Mouse (Mus musculus) forebrain, embryonic 12.5 days (tissue): Measurements from ENCODE around the gene Scd3. TPM values are rescaled to one million over a fixed set of nuclear protein-coding genes. Genes with fewer than 3 reads are reported as not detected.
"Not testable (repeated sequence)": the region's sequence is repeated elsewhere in the genome, so short reads cannot be mapped to it uniquely, and the experiment has no call there.

ENCODE experiments used
- ATAC-seq: fragments of 200-750 bp; cut with Nextera tagmentation; 2 replicates; pipeline ENCODE4 v1.8.0; 2017; ENCODE audit warnings: moderate TSS enrichment; ENCODE audit not compliant: low FRiP score
- H3K27ac ChIP-seq: fragments of 300-500 bp; sonication (generic); 2 replicates; pipeline ENCODE4 v1.5.1; 2016; ENCODE audit warnings: mild to moderate bottlenecking
- H3K27me3 ChIP-seq: fragments of 300-500 bp; sonication (generic); 2 replicates; pipeline ENCODE4 v1.6.1; 2016; ENCODE audit warnings: mild to moderate bottlenecking
- H3K36me3 ChIP-seq: fragments of 300-500 bp; sonication (generic); replicated peaks from 2 replicates; pipeline ENCODE4 v1.6.1; 2016; ENCODE audit warnings: mild to moderate bottlenecking
- H3K4me1 ChIP-seq: fragments of 300-500 bp; sonication (generic); 2 replicates; pipeline ENCODE4 v1.6.1; 2016
- H3K4me2 ChIP-seq: fragments of 300-500 bp; sonication (generic); 2 replicates; pipeline ENCODE4 v1.6.1; 2016; ENCODE audit warnings: mild to moderate bottlenecking, moderate library complexity
- H3K4me3 ChIP-seq: fragments of 300-500 bp; sonication (generic); replicated peaks from 2 replicates; pipeline ENCODE4 v1.5.1; 2016; ENCODE audit warnings: mild to moderate bottlenecking
- H3K9ac ChIP-seq: fragments of 300-500 bp; sonication (generic); 2 replicates; pipeline ENCODE4 v1.6.1; 2016; ENCODE audit warnings: mild to moderate bottlenecking
- H3K9me3 ChIP-seq: fragments of 300-500 bp; sonication (generic); 2 replicates; pipeline ENCODE4 v1.6.1; 2016
- WGBS: fragments of 180-500 bp; shearing (Covaris S2); methylation state at CpG from one replicate; pipeline ENCODE4 v1.1.7; 2016; 5-methylcytosine and 5-hydroxymethylcytosine counted together
- polyA plus RNA-seq: library from polyadenylated mRNA; unstranded; fragments of >200 nt; fragmentation: Nextera tagmentation; extraction: Ambion mirVana; gene quantifications from 2 replicates; pipeline ENCODE4 v1.2.1, GENCODE M21; 2016

Gene Scd3
- polyA plus RNA-seq, 1 experiment from 2014 or later, result 0.77 TPM

DNA sequence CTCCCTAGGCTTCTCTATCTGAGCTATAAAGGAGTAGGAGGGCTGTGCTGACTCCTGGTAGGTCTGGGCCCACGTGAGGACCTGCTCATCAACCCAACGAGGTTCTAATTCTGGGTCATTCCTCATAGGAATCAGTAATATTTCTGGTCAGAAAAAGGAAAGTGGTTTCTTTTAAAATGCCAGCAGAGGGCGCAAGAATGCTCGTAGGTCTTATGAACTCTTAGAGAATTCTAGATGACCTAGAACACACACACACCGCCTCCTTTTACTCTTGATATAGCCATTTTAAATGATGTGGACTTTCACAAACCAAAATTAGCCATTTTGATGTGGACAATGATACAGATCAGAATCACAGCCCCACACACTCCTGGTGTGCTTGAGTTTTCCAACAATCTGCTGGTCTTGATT is 42.7 kb downstream of the Scd3 start:
- H3K4me1 ChIP-seq, result peaks cover 30% of the 10 kb centered on the region
- H3K9ac ChIP-seq, result no peak overlapping the region
- H3K4me2 ChIP-seq, result peak overlapping the region; percentile 58
- no peak overlapping the region for H3K27ac ChIP-seq
- H3K4me3 ChIP-seq, result no peak overlapping the region
- ATAC-seq, result no peak
- WGBS, result 9% methylated on average over 5 of the region's 5 CpGs
- no peaks in the 10 kb centered on the region for H3K36me3 ChIP-seq
- H3K9me3 ChIP-seq, result no peaks in the 10 kb centered on the region
- H3K27me3 ChIP-seq, result no peaks in the 10 kb centered on the region

DNA sequence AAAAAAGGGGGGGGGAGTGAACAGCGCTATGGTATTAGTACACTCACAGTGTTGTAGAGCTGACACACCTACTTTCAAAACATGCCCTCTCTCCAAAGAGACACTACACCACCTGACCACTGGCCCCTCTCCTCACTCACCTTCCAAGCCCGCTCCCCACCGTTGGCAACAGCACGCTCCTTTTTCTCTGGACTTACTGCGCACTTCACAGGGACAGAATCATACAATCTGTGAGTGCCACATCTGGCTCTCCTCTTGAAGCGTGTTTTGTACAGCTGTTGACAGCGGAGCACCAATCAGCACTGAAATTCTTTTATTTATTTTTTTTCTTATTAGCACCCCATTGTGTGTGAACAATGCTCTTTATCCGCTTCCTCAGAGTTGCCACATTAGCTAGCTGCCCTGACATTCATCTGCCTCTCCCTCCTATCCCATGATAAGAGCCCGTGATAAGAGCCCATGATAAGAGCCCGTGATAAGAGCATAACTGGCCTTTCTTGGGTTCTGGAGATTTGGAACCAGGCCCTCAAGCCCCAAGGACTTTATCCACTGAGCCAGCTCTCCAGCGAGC is 43.4 kb downstream of the Scd3 start:
- Histone ChIP-seq H3K4me1 (peaks cover 30% of the 10 kb centered on the region), H3K27ac (no peak overlapping the region), H3K9me3 (no peaks in the 10 kb centered on the region), H3K4me2 (peak overlapping the region; percentile 58), H3K4me3 (0 out of 2 replicates have a peak overlapping the region, but pooled peaks have one; percentile 10), H3K36me3 (no peaks in the 10 kb centered on the region), H3K27me3 (no peaks in the 10 kb centered on the region), H3K9ac (no peak overlapping the region)
- no peak for ATAC-seq
- 27% methylated on average over 11 of the region's 11 CpGs for WGBS

DNA sequence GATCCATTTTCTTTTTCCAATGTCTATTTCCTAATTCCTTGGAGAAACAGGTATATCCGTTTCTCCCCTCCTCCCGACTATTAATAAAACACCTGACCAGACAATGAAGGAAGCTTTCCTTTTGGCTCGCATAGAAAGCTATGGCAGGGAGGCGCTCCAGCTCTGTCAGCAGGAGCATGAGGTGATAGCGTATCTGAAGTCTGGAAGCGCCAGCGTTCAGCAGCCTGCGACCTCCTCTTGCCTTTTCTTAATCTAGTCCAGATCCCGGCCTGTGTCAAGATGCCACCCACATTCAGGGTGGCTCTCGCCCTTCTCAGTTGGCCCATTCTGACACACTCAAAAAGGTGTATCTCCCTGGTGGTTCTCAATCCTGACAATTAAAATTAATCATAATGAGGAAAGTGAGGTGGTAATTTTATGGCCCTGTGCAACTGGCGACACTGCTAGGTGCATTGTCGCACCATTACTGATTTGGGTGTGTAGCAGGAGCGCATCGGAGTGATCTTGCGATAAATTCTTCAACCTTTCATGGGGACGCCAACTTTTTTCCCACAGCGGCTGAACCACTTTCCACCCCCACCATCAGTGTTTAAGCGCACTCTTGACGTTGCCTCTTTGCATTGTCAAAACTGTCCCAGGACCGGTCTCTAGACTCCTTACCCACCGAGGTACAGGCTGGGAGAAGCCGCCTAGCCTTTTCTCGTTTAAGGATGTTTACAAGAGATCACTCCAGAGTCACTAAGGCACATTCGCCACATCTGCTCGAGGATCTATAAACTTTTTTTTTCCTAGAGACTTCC is 44.4 kb downstream of the Scd3 start:
- peak; percentile 53; the same call in 1 of the 2 replicates for ATAC-seq
- H3K27ac ChIP-seq, result peak overlapping the region; percentile 90
- WGBS, result 3% methylated on average over 25 of the region's 25 CpGs

DNA sequence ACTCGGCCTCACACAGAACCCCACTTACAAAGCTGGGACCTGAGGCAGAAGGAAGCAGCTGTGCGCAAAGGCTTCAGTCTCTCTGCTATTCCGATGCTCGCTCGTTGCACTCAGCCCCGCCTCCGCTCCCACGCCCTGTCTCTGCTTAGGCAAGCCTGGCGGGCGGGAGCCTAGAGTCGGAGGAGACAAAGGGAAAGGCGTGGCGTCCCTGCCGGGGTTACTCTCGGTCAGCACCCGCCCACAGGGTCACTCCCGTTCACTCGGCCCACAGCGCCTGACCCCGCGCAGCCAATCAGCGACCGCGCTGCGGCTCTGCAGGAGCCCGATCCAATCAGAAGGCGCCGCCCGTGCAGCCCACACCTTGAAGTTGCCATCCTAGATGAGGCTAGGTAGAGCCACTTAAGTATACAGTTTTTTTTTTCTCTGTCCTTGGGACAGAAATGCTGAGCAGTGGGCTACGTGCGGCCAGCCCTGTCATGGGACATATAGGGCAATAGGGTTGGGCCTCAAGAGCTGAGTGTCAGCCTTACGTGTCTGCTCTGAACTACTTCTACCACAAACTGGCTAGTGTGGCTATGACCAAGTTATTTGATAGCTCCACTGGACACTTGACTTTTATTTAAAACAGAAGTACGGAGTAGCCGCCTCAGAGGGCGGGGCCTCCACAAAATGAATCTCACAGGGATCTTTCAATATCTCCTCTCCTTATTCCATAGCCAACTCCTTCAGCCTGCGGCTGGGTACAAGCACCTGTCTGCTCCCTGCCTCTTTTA is 45.2 kb downstream of the Scd3 start:
- no peaks in the 10 kb centered on the region for H3K36me3 ChIP-seq
- H3K27ac ChIP-seq, result peak overlapping the region; percentile 90
- H3K4me2 ChIP-seq, result peak overlapping the region; percentile 58
- peaks cover 30% of the 10 kb centered on the region for H3K4me1 ChIP-seq
- H3K4me3 ChIP-seq, result peak overlapping the region; percentile 42
- WGBS, result 2% methylated on average over 36 of the region's 36 CpGs
- H3K9me3 ChIP-seq, result no peaks in the 10 kb centered on the region
- peak; percentile 99 for ATAC-seq
- H3K27me3 ChIP-seq, result no peaks in the 10 kb centered on the region
- peak overlapping the region; percentile 56 for H3K9ac ChIP-seq

More for the DNA sequence above, 44.4 kb downstream of the Scd3 start:
- Histone ChIP-seq H3K4me1 (peaks cover 30% of the 10 kb centered on the region), H3K9ac (peak overlapping the region; percentile 56), H3K27me3 (no peaks in the 10 kb centered on the region), H3K4me2 (peak overlapping the region; percentile 58), H3K9me3 (no peaks in the 10 kb centered on the region), H3K36me3 (no peaks in the 10 kb centered on the region), H3K4me3 (peak overlapping the region; percentile 42)

DNA sequence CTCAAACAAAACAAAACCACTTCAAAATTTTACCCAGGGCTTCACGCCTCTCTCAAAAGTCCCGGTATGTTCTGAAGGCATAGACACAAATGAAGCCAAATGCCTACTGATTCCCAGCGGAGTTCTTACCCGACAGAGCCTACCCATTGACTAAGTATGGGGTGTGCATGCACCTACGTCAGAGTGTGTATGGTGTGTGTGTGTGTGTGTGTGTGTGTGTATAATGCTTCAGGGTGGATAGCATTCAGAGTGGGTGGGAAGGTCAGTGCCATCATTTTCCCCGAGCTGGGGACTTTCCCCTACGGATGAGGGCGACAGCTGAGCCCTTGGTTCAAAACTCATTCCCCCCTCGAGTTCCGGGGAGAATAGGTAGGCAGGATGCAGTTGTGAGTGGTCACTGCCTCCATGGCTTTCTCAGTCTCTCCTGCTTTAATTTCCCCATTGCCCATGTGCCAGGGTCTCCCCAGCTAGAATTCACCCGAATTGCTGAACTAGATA is 45.8 kb downstream of the Scd3 start:
- 69% methylated on average over 11 of the region's 11 CpGs for WGBS
- Histone ChIP-seq H3K9me3 (no peaks in the 10 kb centered on the region), H3K36me3 (no peaks in the 10 kb centered on the region), H3K4me2 (no peak overlapping the region), H3K27ac (peak overlapping the region; percentile 90), H3K9ac (peak overlapping the region; percentile 1; the same call in 1 of the 2 replicates), H3K27me3 (no peaks in the 10 kb centered on the region), H3K4me3 (no peak overlapping the region), H3K4me1 (peaks cover 30% of the 10 kb centered on the region)
- no peak for ATAC-seq

DNA sequence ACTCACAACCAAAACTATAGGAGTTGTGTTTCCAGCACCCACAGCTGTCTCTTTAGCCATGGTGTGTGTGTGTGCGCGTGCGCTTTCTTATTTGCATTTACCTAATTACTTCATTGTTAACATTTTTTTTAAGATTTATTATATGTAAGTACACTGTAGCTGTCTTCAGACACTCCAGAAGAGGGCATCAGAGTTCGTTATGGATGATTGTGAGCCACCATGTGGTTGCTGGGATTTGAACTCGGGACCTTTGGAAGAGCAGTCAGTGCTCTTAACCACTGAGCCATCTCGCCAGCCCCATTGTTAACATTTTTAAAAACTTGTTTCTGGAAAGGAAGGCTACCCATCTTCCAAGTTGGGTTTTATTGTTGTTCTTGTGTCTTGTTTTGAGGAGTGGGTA is 48.1 kb downstream of the Scd3 start:
- H3K27ac ChIP-seq, H3K9me3 ChIP-seq, H3K9ac ChIP-seq, ATAC-seq, H3K36me3 ChIP-seq, H3K4me3 ChIP-seq, H3K27me3 ChIP-seq, H3K4me2 ChIP-seq: not testable (repeated sequence)
- 94% methylated on average over 6 of the region's 6 CpGs for WGBS
- H3K4me1 ChIP-seq, result peaks cover 27% of the 10 kb centered on the region

DNA sequence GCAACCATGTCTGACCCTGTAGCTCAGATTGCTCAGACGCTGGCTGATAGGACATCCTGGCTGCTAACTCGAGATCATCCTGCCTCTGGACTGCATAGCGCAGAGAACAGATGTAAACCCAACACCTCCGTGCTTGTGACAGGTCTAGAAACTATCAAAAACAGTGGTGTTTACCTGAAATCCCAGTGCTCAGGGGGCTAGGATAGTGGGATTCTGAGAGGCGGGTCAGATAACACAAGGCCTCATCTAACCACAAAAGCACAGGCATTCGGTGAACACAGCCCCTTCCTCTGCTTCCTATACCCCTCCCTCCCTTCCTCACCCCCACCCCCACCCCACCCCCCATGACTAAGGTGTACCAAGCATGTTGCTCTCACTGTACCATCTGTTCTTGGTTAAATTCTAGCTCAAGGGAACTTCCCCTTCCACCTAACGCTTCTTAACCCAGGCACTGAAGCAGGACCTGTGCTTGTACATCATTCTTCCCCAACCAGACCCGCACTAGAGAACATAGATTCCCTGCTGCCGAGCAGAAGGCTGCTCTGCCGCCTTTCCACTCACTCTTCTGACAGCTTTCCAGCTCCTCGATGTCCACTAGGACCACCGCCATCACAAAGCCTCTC is 49.0 kb downstream of the Scd3 start:
- ATAC-seq, result no peak
- no peak overlapping the region for H3K27ac ChIP-seq
- WGBS, result 72% methylated on average over 12 of the region's 12 CpGs

DNA sequence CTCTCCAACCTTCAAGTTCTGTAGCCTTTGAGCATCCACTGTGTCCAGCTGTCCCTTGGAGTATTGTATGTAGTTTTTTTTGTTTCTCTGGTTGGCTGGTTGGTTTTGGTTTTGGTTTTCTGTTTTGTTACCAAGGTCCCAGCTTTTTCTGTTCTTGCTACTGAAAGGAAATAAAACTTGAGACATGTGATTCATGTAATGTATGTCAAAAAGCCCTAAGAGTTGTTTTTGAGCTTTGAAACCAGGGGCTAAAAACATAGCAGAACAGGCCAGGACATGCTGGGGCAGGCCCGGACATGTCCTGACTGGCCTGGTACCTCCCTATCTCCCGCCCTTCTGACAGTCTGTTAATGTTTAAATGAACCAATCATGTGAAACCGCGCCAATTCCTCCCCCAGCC is 51.0 kb downstream of the Scd3 start:
- not testable (repeated sequence) for H3K4me3 ChIP-seq, H3K27ac ChIP-seq, H3K27me3 ChIP-seq, H3K4me2 ChIP-seq, ATAC-seq, H3K9me3 ChIP-seq, H3K9ac ChIP-seq, H3K4me1 ChIP-seq, H3K36me3 ChIP-seq
- WGBS, result 83% methylated on average over 4 of the region's 4 CpGs

More for the DNA sequence above, 49.0 kb downstream of the Scd3 start:
- Histone ChIP-seq H3K4me1 (peaks cover 18% of the 10 kb centered on the region), H3K4me2 (no peak overlapping the region), H3K9ac (no peak overlapping the region), H3K4me3 (no peak overlapping the region), H3K9me3 (no peaks in the 10 kb centered on the region), H3K36me3 (no peaks in the 10 kb centered on the region), H3K27me3 (no peaks in the 10 kb centered on the region)

DNA sequence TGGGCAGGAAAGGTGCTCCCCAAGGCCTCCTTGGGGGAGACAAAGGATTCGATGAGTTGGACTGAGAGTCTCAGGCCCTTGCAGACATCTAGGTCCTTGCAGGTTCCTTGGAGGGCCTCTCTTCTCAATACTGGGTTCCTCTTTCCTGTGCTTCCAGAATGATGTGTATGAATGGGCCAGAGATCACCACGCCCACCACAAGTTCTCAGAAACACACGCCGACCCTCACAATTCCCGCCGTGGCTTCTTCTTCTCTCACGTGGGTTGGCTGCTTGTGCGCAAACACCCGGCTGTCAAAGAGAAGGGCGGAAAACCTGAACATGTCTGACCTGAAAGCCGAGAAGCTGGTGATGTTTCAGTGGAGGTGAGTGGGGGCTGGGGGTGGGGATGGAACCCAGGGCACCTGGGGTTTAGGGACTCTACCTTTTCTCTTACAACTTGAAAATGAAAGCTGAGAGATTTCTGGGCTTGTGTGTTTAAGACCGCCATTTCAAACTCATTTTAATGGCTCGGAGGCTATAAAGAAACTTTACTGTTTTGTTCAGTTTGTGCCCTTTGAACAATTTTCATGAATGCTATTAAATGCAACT is 54.4 kb downstream of the Scd3 start:
- ATAC-seq, result no peak
- H3K4me1 ChIP-seq, result no peaks in the 10 kb centered on the region
- H3K4me3 ChIP-seq, result no peak overlapping the region
- H3K4me2 ChIP-seq, result no peak overlapping the region
- H3K9ac ChIP-seq, result no peak overlapping the region
- no peaks in the 10 kb centered on the region for H3K36me3 ChIP-seq
- WGBS, result 89% methylated on average over 13 of the region's 13 CpGs
- no peaks in the 10 kb centered on the region for H3K9me3 ChIP-seq
- no peaks in the 10 kb centered on the region for H3K27me3 ChIP-seq
- H3K27ac ChIP-seq, result no peak overlapping the region

DNA sequence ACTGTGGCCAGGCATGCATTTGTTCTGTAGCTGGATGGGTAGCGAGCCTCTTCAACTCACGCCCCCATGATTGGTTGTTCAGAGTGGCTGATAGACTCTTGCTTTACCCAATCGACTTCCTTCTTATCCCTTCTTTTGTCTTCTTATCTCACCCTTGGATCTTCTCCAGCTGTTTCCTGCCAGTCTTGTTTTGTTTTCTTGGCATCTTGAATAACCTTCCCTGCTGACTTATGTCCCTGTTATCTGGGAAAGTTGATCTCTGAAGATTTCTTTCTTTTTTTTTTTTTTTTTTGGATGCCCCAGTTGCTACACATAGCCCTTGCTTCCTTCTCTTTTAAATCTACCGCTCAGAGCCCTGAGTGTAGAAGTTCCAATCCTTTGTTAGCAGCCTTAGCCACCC is 56.4 kb downstream of the Scd3 start:
- Histone ChIP-seq H3K4me3 (no peak overlapping the region), H3K27ac (no peak overlapping the region), H3K9ac (no peak overlapping the region), H3K4me2 (no peak overlapping the region), H3K9me3 (no peaks in the 10 kb centered on the region), H3K4me1 (no peaks in the 10 kb centered on the region), H3K27me3 (no peaks in the 10 kb centered on the region), H3K36me3 (no peaks in the 10 kb centered on the region)
- no peak for ATAC-seq
- 68% methylated on average over 4 of the region's 4 CpGs for WGBS

DNA sequence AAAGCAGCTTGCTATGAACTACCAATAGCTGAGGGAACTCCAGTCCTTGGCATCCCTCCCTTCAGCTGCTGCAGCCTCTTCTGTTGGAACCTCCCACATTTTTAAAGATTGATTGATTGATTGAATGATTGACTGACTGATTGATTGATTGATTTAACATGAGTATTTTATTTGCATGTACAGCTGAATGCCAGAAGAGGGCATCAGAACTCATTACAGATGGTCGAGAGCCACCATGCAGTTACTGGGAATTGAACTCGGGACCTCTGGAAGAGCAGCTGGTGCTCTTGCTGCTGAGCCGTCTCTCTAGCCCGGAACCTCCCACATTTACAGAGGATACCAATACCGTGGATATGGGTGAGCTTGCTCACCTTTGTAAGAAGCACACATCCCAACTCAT is 57.4 kb downstream of the Scd3 start:
- 0 out of 2 replicates have a peak, but pooled peaks cover 5% of the 10 kb centered on the region for H3K4me1 ChIP-seq
- H3K27me3 ChIP-seq, result no peaks in the 10 kb centered on the region
- WGBS, result 81% methylated on average over 5 of the region's 5 CpGs
- no peak overlapping the region for H3K4me2 ChIP-seq
- no peak overlapping the region for H3K27ac ChIP-seq
- H3K36me3 ChIP-seq, result no peaks in the 10 kb centered on the region
- ATAC-seq, result no peak
- no peaks in the 10 kb centered on the region for H3K9me3 ChIP-seq
- no peak overlapping the region for H3K4me3 ChIP-seq
- no peak overlapping the region for H3K9ac ChIP-seq

DNA sequence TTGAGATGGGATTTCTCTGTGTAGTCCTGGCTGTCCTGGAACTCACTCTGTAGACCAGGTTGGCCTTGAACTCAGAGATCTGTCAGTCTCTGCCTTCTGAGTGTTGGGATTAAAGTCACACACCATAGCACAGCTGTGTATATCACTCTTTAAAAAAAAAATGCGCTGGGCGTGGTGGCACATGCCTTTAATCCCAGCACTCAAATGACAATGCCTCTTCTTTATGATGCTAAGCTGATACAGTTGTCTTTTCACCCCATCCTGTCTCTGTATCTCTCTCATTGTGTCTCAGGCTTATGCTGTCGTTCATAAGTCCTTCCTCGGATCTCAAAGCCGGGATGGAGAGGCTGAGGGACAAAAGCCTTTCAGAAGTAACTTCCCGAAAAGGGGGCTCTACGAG is 58.7 kb downstream of the Scd3 start:
- Histone ChIP-seq H3K9me3 (no peaks in the 10 kb centered on the region), H3K4me3 (no peak overlapping the region), H3K9ac (no peak overlapping the region), H3K27me3 (no peaks in the 10 kb centered on the region), H3K27ac (no peak overlapping the region), H3K4me2 (no peak overlapping the region), H3K4me1 (peaks cover 13% of the 10 kb centered on the region), H3K36me3 (no peaks in the 10 kb centered on the region)
- WGBS, result 62% methylated on average over 7 of the region's 7 CpGs
- ATAC-seq, result no peak
